Mouse (Mus musculus): ENCODE data around the gene Hsdl2. TPM values are rescaled to one million over a fixed set of nuclear protein-coding genes. Genes with fewer than 3 reads are reported as not detected.

The Hsdl2 gene
- total and polyA plus RNA-seq, 2 experiments from 2014 or later = 23.6 to 48.8 TPM

GRCm38 (mm10) chr4:59634532-59634931 lies 53.2 kb downstream of the Hsdl2 start:
- no peaks in the 10 kb centered on the region for H3K27me3 ChIP-seq (ENCODE audit: insufficient read depth, low read length)
- TF ChIP-seq CTCF (IDR thresholded peaks at IDR 0.05; ENCODE audit: low read depth) = no peak
- no peak overlapping the region for H3K4me2 ChIP-seq (ENCODE audit: low read depth, low read length)
- DNase-seq (ENCODE audit: low spot score) = no peak
- H3K27ac ChIP-seq = no peak overlapping the region
- WGBS = 56% methylated on average over 1 of the region's 1 CpGs
- no peak overlapping the region for H3K9ac ChIP-seq (replicated peaks; ENCODE audit: low read length)
- no peak overlapping the region for H3K4me3 ChIP-seq (ENCODE audit: low read length)
- ATAC-seq = no peak
- H3K9me3 ChIP-seq (ENCODE audit: low read length) = no peaks in the 10 kb centered on the region
- peaks cover 6% of the 10 kb centered on the region for H3K4me1 ChIP-seq (ENCODE audit: insufficient read depth, low read length)
- no peaks in the 10 kb centered on the region for H3K36me3 ChIP-seq (ENCODE audit: insufficient read depth, low read length)

GRCm38 (mm10) chr4:59639163-59639562 lies 57.8 kb downstream of the Hsdl2 start:
- Histone ChIP-seq H3K9ac (replicated peaks; ENCODE audit: low read length) (no peak overlapping the region), H3K9me3 (ENCODE audit: low read length) (no peaks in the 10 kb centered on the region), H3K4me3 (ENCODE audit: low read length) (no peak overlapping the region), H3K4me2 (ENCODE audit: low read depth, low read length) (no peak overlapping the region), H3K4me1 (ENCODE audit: insufficient read depth, low read length) (no peaks in the 10 kb centered on the region), H3K27me3 (ENCODE audit: insufficient read depth, low read length) (no peaks in the 10 kb centered on the region), H3K27ac (no peak overlapping the region), H3K36me3 (ENCODE audit: insufficient read depth, low read length) (no peaks in the 10 kb centered on the region)
- no peak for TF ChIP-seq CTCF (IDR thresholded peaks at IDR 0.05; ENCODE audit: low read depth)
- ATAC-seq = no peak
- no peak for DNase-seq (ENCODE audit: low spot score)

GRCm38 (mm10) chr4:59640720-59641119 lies 59.4 kb downstream of the Hsdl2 start:
- ATAC-seq (no peak), DNase-seq (ENCODE audit: low spot score) (no peak)
- Histone ChIP-seq H3K4me2 (ENCODE audit: low read depth, low read length) (no peak overlapping the region), H3K27me3 (ENCODE audit: insufficient read depth, low read length) (no peaks in the 10 kb centered on the region), H3K9ac (replicated peaks; ENCODE audit: low read length) (no peak overlapping the region), H3K27ac (no peak overlapping the region), H3K4me1 (ENCODE audit: insufficient read depth, low read length) (no peaks in the 10 kb centered on the region), H3K9me3 (ENCODE audit: low read length) (no peaks in the 10 kb centered on the region), H3K4me3 (ENCODE audit: low read length) (no peak overlapping the region), H3K36me3 (ENCODE audit: insufficient read depth, low read length) (no peaks in the 10 kb centered on the region)
- WGBS = 85% methylated on average over 2 of the region's 2 CpGs
- TF ChIP-seq CTCF (IDR thresholded peaks at IDR 0.05; ENCODE audit: low read depth) = no peak

- no peaks in the 10 kb centered on the region for H3K27me3 ChIP-seq (ENCODE audit: insufficient read depth, low read length)
- H3K4me3 ChIP-seq (ENCODE audit: low read length) = no peak overlapping the region
- no peak overlapping the region for H3K9ac ChIP-seq (replicated peaks; ENCODE audit: low read length)
- H3K9me3 ChIP-seq (ENCODE audit: low read length) = no peaks in the 10 kb centered on the region
- TF ChIP-seq CTCF (IDR thresholded peaks at IDR 0.05; ENCODE audit: low read depth) = no peak
- ATAC-seq (no peak), DNase-seq (ENCODE audit: low spot score) (no peak)
- no peak overlapping the region for H3K4me2 ChIP-seq (ENCODE audit: low read depth, low read length)
- no peak overlapping the region for H3K27ac ChIP-seq
- H3K36me3 ChIP-seq (ENCODE audit: insufficient read depth, low read length) = no peaks in the 10 kb centered on the region
- no peaks in the 10 kb centered on the region for H3K4me1 ChIP-seq (ENCODE audit: insufficient read depth, low read length)
- 72% methylated on average over 3 of the region's 3 CpGs for WGBS
These were observed 60.7 kb downstream of the Hsdl2 start for GRCm38 (mm10) chr4:59642039-59642438.

GRCm38 (mm10) chr4:59642657-59643056 lies 61.3 kb downstream of the Hsdl2 start:
- Histone ChIP-seq H3K4me3 (ENCODE audit: low read length) (no peak overlapping the region), H3K36me3 (ENCODE audit: insufficient read depth, low read length) (no peaks in the 10 kb centered on the region), H3K9ac (replicated peaks; ENCODE audit: low read length) (no peak overlapping the region), H3K9me3 (ENCODE audit: low read length) (no peaks in the 10 kb centered on the region), H3K4me2 (ENCODE audit: low read depth, low read length) (no peak overlapping the region), H3K4me1 (ENCODE audit: insufficient read depth, low read length) (no peaks in the 10 kb centered on the region), H3K27ac (no peak overlapping the region), H3K27me3 (ENCODE audit: insufficient read depth, low read length) (no peaks in the 10 kb centered on the region)
- no peak for DNase-seq (ENCODE audit: low spot score)
- TF ChIP-seq CTCF (IDR thresholded peaks at IDR 0.05; ENCODE audit: low read depth) = no peak
- ATAC-seq = no peak
- 76% methylated on average over 2 of the region's 2 CpGs for WGBS

GRCm38 (mm10) chr4:59644431-59644830 lies 63.1 kb downstream of the Hsdl2 start:
- 88% methylated on average over 3 of the region's 3 CpGs for WGBS
- Histone ChIP-seq H3K4me3 (ENCODE audit: low read length) (no peak overlapping the region), H3K9ac (replicated peaks; ENCODE audit: low read length) (no peak overlapping the region), H3K9me3 (ENCODE audit: low read length) (no peaks in the 10 kb centered on the region), H3K27me3 (ENCODE audit: insufficient read depth, low read length) (no peaks in the 10 kb centered on the region), H3K4me1 (ENCODE audit: insufficient read depth, low read length) (no peaks in the 10 kb centered on the region), H3K36me3 (ENCODE audit: insufficient read depth, low read length) (no peaks in the 10 kb centered on the region), H3K27ac (no peak overlapping the region), H3K4me2 (ENCODE audit: low read depth, low read length) (no peak overlapping the region)
- no peak for DNase-seq (ENCODE audit: low spot score)
- ATAC-seq = no peak
- no peak for TF ChIP-seq CTCF (IDR thresholded peaks at IDR 0.05; ENCODE audit: low read depth)

GRCm38 (mm10) chr4:59644992-59645391 lies 63.6 kb downstream of the Hsdl2 start:
- Histone ChIP-seq H3K4me2 (ENCODE audit: low read depth, low read length) (no peak overlapping the region), H3K27ac (no peak overlapping the region), H3K4me3 (ENCODE audit: low read length) (no peak overlapping the region), H3K36me3 (ENCODE audit: insufficient read depth, low read length) (no peaks in the 10 kb centered on the region), H3K9ac (replicated peaks; ENCODE audit: low read length) (no peak overlapping the region), H3K27me3 (ENCODE audit: insufficient read depth, low read length) (no peaks in the 10 kb centered on the region), H3K9me3 (ENCODE audit: low read length) (no peaks in the 10 kb centered on the region), H3K4me1 (ENCODE audit: insufficient read depth, low read length) (no peaks in the 10 kb centered on the region)
- no peak for TF ChIP-seq CTCF (IDR thresholded peaks at IDR 0.05; ENCODE audit: low read depth)
- 36% methylated on average over 4 of the region's 4 CpGs for WGBS
- no peak for ATAC-seq
- DNase-seq (ENCODE audit: low spot score) = no peak
